Mouse (Mus musculus): ENCODE measurements at regions not wholly inside any gene's neighbourhood (a gene's known extent, or its start where the extent isn't known, plus 50 kb on each side); places are given as distances from the start of the nearest gene placed in this dataset.

DNA sequence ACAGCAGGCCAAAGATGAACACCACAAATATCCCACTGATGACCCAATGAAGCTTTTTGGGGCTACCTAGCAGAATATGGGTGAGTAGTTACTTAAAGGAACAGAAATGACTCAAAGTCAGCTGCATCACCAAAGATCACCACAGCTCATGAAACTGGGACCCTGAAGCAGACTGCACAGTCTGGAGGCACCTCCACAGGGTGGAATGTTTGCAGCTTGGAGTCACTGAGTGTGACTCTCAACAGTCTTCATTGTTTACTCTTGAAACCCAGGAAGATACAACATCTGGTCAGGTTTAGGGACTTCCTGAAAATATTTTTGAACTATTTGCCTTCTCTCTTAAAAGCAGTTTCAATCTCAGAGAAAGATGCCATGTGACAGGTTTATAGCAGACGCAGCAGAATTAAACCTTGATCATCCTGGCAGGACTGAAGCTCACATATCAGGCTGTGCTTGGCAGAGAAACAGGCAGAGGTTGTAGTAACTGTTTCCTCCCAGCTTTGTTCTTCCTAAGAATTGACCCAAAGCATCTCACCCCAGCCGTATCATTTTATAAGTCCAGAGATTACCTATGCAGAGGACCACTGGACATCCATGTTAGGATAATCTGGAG, 944.1 kb upstream of the Adgrl4 start:
- peak; percentile 20 for DNase-seq (ENCODE audit: low read depth, low spot score)

DNA sequence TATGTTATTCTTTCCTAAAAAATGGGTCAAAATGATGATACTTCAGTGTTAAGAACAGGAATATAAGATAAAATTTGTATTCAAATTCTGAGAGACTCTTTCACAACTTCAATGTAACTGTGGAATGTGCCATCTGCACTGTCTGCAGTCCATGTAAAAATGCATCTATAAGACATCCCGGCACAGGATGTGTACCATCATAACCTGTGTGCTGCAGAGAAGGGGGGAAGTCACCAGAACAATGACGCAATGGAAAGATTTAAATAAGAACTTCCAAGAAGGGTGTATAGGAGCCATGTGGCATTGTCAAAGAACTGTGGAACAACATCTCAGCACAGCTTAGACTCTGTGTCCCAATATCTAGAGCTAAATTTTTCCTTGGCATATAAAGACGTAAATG, 906.7 kb upstream of the Adgrl4 start:
- no peak for DNase-seq (ENCODE audit: low read depth, low spot score)

DNA sequence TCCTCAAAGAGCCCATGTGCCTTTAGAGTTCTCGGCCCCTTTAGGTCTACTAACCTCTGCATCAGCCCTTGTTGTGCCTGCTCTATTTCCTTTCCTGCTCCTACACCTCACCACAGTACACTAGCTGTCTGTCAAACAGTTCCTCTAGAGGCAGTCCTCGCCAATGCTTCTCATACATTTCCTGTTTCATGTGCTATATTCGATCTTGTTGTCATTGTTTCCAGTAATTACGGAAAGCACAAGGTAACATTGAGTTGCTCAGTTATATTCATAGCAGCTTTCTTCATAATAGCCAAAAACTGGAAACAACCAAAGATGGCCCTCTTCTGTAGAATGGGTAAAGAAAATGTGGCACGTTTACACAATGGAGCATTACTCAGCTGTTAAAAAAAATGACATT, 894.6 kb upstream of the Adgrl4 start:
- DNase-seq (ENCODE audit: low read depth, low spot score) = no peak

DNA sequence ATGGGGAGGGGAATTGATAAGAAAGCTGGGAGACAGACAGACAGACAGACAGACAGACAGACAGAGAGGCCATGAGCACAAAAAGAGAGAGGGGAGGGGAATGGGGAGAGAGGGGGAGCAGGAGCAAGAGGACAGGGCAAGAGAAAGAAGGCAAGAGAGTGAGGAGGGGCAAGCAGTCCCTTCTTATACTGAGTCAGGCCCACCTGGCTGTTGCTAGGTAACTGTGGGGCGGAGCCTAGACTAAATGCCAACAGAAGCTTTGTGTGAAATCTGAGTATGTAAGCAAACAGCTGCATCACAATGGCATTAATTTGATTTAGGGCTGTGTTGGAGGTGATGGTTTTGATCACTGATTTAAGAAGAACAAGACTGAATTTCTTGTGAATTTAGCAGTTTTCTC, 849.2 kb upstream of the Adgrl4 start:
- no peak for DNase-seq (ENCODE audit: low read depth, low spot score)

GRCm38 (mm10) chr3:150590978-150591377, 846.7 kb upstream of the Adgrl4 start:
- no peak for DNase-seq (ENCODE audit: low read depth, low spot score)

DNA sequence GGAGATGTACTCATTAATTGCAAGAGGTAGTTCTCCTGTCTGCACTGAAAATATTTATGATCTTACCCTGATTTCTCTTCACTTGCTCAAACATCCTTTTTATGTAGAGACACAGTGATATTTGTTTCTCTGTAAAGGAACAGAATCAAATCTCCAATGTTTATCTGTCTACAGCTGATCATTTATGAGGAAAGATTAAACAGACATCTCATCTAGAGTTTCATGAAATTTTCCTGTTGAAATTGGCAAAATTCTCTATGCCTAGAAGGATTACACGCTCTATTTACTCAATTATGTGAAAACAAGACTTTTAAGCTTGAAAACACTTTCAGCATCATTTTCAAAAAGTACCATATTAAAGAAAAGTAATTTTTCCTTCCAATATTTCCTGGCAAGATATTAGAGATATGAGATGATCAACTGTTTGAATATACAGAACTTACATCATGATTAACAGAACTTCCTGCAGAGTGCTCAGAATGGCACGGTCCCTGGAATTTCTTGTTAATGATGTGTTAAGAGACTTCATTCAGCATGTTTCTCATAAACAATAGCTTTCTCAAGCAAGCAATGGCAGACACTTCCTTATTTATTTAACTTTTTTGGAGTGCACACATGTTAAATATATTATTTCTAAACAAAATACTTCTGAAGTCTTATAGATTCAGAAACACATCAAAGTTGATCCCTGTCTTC, 834.1 kb upstream of the Adgrl4 start:
- DNase-seq (ENCODE audit: low read depth, low spot score) = no peak

- no peak for DNase-seq (ENCODE audit: low read depth, low spot score)
Measured at GRCm38 (mm10) chr3:150610681-150611101, 827.0 kb upstream of the Adgrl4 start.

- DNase-seq (ENCODE audit: low read depth, low spot score) = no peak
Measured at GRCm38 (mm10) chr3:150637544-150637943, 800.1 kb upstream of the Adgrl4 start.

- DNase-seq (ENCODE audit: low read depth, low spot score) = no peak
Measured at GRCm38 (mm10) chr3:150640004-150640676, 797.5 kb upstream of the Adgrl4 start.

DNA sequence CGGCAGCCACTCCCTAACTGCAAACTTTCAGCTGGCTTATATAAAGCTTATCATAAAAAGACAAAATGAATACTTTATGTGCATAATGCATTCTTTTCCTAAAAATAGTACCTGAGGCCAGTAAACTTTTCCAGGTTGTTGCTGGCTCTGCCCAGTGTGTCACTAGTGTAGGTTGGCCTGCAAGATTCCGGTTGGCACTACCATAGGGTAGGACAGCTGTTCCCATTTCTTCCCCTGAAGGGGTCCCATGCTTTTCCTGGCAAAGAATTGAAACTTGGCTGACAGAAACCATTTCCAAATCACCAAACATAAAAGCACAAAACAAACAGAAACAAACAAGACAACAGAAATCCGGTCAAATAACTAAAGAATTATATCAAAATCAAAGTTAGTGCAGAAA, 789.6 kb upstream of the Adgrl4 start:
- DNase-seq (ENCODE audit: low read depth, low spot score) = no peak

- DNase-seq (ENCODE audit: low read depth, low spot score) = no peak
Measured at GRCm38 (mm10) chr3:150649783-150650565, 787.7 kb upstream of the Adgrl4 start.

- no peak for DNase-seq (ENCODE audit: low read depth, low spot score)
Measured at GRCm38 (mm10) chr3:150695751-150696150, 741.9 kb upstream of the Adgrl4 start.

- no peak for DNase-seq (ENCODE audit: low read depth, low spot score)
Measured at GRCm38 (mm10) chr3:150699990-150700389, 737.7 kb upstream of the Adgrl4 start.
